Mouse (Mus musculus) intestine, embryonic 16.5 days (tissue): ENCODE results near the gene Slc25a53. TPM values are rescaled to one million over a fixed set of nuclear protein-coding genes. Genes with fewer than 3 reads are reported as not detected.

ENCODE experiments used
- ATAC-seq: fragments of 200-750 bp; cut with Nextera tagmentation; 2 replicates; pipeline ENCODE4 v1.8.0; 2017; ENCODE audit warnings: moderate TSS enrichment, moderate library complexity
- H3K27ac ChIP-seq: fragments of 300-500 bp; sonication (generic); 2 replicates; pipeline ENCODE4 v1.5.1; 2014; ENCODE audit warnings: mild to moderate bottlenecking, low read length
- H3K27me3 ChIP-seq: fragments of 300-500 bp; sonication (generic); replicated peaks from 2 replicates; pipeline ENCODE4 v1.6.1; 2014; ENCODE audit warnings: low read length, control low read depth, mixed read lengths; ENCODE audit not compliant: control insufficient read depth, insufficient read depth
- H3K36me3 ChIP-seq: fragments of 300-500 bp; sonication (generic); 2 replicates; pipeline ENCODE4 v1.6.1; 2014; ENCODE audit warnings: low read length, control low read depth; ENCODE audit not compliant: control insufficient read depth, insufficient read depth
- H3K4me1 ChIP-seq: fragments of 300-500 bp; sonication (generic); 2 replicates; pipeline ENCODE4 v1.6.1; 2014; ENCODE audit warnings: low read length, control low read depth, mixed read lengths; ENCODE audit not compliant: control insufficient read depth, insufficient read depth
- H3K4me2 ChIP-seq: fragments of 300-500 bp; sonication (generic); 2 replicates; pipeline ENCODE4 v1.6.1; 2014; ENCODE audit warnings: low read depth, low read length, control low read depth
- H3K4me3 ChIP-seq: fragments of 300-500 bp; sonication (generic); 2 replicates; pipeline ENCODE4 v1.5.1; 2014; ENCODE audit warnings: mild to moderate bottlenecking, low read length
- H3K9ac ChIP-seq: fragments of 300-500 bp; sonication (generic); 2 replicates; pipeline ENCODE4 v1.6.1; 2014; ENCODE audit warnings: low read depth, low read length
- H3K9me3 ChIP-seq: fragments of 300-500 bp; sonication (generic); 2 replicates; pipeline ENCODE4 v1.6.1; 2016; ENCODE audit warnings: low read length, control low read depth; ENCODE audit not compliant: control insufficient read depth
- WGBS: fragments of 180-500 bp; shearing (Covaris S2); extraction: QIAGEN DNeasy Blood & Tissue Kit; methylation state at CpG from one replicate; pipeline ENCODE4 v1.1.7; 2014; 5-methylcytosine and 5-hydroxymethylcytosine counted together
- polyA plus RNA-seq: library from polyadenylated mRNA; unstranded; fragments of >200 nt; fragmentation: Nextera tagmentation; extraction: Ambion mirVana; gene quantifications from 2 replicates; pipeline ENCODE4 v1.2.1, GENCODE M21; 2015

Gene Slc25a53
- polyA plus RNA-seq, 1 experiment from 2014 or later = 6.7 TPM

DNA sequence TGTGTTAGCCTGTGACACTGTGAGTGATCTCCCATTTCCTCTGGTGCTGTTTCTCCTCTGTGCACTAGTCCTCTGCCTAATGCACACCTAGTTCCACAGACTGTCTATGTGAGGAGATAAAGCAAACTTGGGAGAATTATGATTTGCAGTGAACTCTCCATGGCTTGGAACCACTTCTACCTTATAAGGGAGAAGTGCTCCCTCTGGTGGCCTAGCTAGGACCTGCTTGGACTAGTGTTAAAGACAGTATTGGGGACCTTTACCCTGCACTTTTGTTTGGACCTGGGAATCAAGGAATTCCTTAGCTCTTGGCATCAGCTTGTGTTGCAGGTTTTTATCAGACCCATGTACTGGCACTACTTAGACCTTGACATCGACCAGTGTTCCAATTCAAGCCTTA lies 18.8 kb downstream of the Slc25a53 start:
- H3K36me3 ChIP-seq = no peaks in the 10 kb centered on the region
- no peak overlapping the region for H3K9ac ChIP-seq
- 41% methylated on average over 1 of the region's 1 CpGs for WGBS
- H3K27ac ChIP-seq = no peak overlapping the region
- H3K27me3 ChIP-seq = no peaks in the 10 kb centered on the region
- H3K9me3 ChIP-seq = no peaks in the 10 kb centered on the region
- no peak overlapping the region for H3K4me3 ChIP-seq
- ATAC-seq = peak; percentile 48; the same call in 1 of the 2 replicates
- no peak overlapping the region for H3K4me2 ChIP-seq
- H3K4me1 ChIP-seq = no peaks in the 10 kb centered on the region

DNA sequence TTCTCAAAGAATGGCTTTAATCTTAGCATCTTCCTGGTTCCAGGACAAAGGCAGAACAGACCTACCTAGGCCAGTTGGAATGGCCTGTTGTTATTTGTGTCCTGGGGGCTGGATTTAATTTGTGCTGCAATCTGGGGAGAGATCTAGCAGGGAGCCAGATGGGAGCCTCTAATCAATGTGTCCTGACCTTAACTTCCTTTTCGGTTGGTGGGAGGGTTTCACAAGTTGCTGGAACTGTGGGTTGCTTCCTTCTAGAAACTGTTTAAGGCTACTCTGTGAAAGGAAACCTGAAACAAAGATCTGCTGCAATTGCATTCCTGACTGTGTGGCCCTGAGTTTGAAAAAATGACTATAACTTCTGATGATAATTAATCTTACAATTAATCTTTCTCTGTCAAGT lies 20.4 kb downstream of the Slc25a53 start:
- no peaks in the 10 kb centered on the region for H3K36me3 ChIP-seq
- ATAC-seq = no peak
- H3K27ac ChIP-seq = no peak overlapping the region
- H3K4me3 ChIP-seq = no peak overlapping the region
- no peak overlapping the region for H3K4me2 ChIP-seq
- H3K9me3 ChIP-seq = no peaks in the 10 kb centered on the region
- no peaks in the 10 kb centered on the region for H3K4me1 ChIP-seq
- WGBS = 74% methylated on average over 1 of the region's 1 CpGs
- H3K9ac ChIP-seq = no peak overlapping the region
- H3K27me3 ChIP-seq = no peaks in the 10 kb centered on the region

DNA sequence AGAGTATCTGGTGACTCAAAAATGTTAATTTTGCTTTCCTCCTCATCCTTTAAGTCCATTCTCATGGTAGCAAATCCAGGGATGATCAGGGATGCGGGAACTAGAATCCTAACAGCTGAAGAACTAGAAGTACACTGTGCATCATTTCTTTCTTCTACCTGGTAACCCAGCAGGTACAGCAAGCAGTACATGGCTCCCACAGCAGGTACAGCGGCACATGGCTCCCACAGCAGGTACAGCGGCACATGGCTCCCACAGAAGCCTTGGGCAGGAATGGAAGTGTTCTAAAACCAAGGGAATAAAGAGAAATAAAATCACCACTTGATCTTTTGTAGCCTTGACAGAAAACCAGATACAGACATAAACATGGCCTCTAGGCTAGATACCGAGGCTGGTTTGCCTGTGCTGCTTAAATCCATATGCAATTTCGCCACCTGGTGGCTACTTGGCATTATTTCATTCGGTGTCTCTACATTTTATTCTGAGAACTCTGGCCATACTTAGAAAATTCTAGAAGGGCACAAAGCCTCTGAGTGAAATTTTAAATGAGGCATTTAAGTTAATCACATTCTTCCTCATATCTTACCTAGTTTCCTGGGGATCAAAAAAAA lies 22.9 kb downstream of the Slc25a53 start:
- Histone ChIP-seq H3K4me2 (no peak overlapping the region), H3K9ac (no peak overlapping the region), H3K27ac (no peak overlapping the region), H3K4me1 (no peaks in the 10 kb centered on the region), H3K4me3 (no peak overlapping the region), H3K9me3 (no peaks in the 10 kb centered on the region), H3K27me3 (no peaks in the 10 kb centered on the region), H3K36me3 (no peaks in the 10 kb centered on the region)
- no peak for ATAC-seq
- 52% methylated on average over 6 of the region's 6 CpGs for WGBS

DNA sequence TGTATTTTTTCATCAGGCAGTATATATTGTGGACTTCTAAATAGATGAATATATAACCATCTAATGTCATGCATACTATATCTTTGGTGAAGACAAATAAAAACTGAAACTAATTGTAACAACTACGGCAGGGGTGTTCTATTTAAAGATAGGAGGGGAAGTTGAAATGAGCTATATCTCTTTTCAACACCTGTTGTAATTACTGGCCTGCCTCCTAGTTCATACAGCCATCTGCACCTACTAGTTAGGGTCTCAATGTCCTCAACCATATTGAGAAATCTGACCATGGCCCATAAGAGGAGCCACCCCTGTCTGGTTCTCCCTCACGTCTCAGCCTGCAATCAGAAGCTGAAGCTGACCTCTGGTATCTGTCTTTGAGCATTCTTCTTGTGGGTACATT lies 41.8 kb downstream of the Slc25a53 start:
- no peak for ATAC-seq
- no peak overlapping the region for H3K4me3 ChIP-seq
- no peak overlapping the region for H3K9ac ChIP-seq
- H3K36me3 ChIP-seq = no peaks in the 10 kb centered on the region
- no peak overlapping the region for H3K4me2 ChIP-seq
- H3K27ac ChIP-seq = no peak overlapping the region
- no peaks in the 10 kb centered on the region for H3K4me1 ChIP-seq
- 79% methylated on average over 2 of the region's 2 CpGs for WGBS
- H3K27me3 ChIP-seq = peaks cover 9% of the 10 kb centered on the region
- no peaks in the 10 kb centered on the region for H3K9me3 ChIP-seq

DNA sequence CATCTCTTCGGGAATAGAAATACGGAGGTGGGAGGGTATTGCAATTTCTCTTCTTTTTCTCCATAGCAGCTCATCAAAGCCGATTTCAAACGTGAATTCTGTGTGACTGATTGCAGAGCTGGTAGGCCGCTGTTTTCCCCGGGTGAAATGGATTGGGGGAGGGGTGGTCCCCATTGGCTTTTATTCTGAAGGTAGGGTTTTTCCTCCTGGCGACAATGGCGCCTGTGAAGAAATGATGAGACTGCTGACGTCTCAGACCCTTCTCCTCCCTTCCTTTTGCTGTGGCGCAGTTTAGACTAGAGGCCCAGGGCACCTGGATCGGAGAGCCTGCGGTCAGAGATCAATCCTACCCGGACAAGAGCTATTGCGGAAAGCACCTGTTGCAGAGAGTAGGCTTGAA lies 44.5 kb downstream of the Slc25a53 start:
- H3K4me3 ChIP-seq = peak overlapping the region; percentile 43
- H3K36me3 ChIP-seq = no peaks in the 10 kb centered on the region
- H3K4me2 ChIP-seq = peak overlapping the region; percentile 66; the same call in 1 of the 2 replicates
- 31% methylated on average over 14 of the region's 14 CpGs for WGBS
- peaks cover 9% of the 10 kb centered on the region for H3K27me3 ChIP-seq
- no peak for ATAC-seq
- H3K4me1 ChIP-seq = no peaks in the 10 kb centered on the region
- H3K27ac ChIP-seq = no peak overlapping the region
- no peaks in the 10 kb centered on the region for H3K9me3 ChIP-seq
- no peak overlapping the region for H3K9ac ChIP-seq

DNA sequence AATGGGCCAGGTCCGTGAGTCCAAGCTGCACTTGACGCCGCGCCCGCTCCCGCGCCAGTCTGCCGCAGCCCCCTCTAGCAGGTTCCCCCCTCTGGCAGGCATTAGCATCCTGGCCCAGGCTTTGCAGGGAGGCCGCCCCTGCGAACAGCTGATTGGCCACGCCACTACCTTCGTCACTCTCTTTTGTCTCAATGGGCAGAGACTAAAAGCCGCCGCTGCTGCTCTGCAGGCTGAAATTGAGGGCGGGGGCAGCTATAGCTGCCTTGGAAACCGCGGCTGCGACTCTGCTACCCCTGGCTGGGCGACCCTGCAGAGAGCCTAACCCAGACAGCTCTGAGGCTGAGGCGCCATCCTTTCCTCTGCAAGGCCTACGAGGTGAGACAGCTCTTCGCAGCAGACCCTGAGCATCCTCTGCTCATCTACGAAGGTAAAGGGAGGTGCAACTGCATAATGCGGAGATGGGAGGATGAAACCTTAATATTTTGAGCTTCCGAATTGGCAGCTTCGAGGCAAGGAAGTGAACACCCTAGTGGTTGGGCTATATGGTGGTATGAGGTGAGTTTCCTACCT lies 45.0 kb downstream of the Slc25a53 start, which contains the start of gene Zcchc18:
Zcchc18 (plus strand) TSS at position 178 of the 570 bp plus-strand sequence.
- Histone ChIP-seq H3K9me3 (no peaks in the 10 kb centered on the region), H3K4me1 (no peaks in the 10 kb centered on the region), H3K9ac (peak within 1 kb of the TSS; percentile 19; the same call in 1 of the 2 replicates), H3K4me3 (peak within 1 kb of the TSS; percentile 43), H3K36me3 (no peaks in the 10 kb centered on the region), H3K4me2 (peak within 1 kb of the TSS; percentile 66), H3K27me3 (peaks cover 9% of the 10 kb centered on the region), H3K27ac (no peak within 1 kb of the TSS)
- ATAC-seq = peak; percentile 90
- WGBS = 21% methylated on average over 26 of the region's 26 CpGs

DNA sequence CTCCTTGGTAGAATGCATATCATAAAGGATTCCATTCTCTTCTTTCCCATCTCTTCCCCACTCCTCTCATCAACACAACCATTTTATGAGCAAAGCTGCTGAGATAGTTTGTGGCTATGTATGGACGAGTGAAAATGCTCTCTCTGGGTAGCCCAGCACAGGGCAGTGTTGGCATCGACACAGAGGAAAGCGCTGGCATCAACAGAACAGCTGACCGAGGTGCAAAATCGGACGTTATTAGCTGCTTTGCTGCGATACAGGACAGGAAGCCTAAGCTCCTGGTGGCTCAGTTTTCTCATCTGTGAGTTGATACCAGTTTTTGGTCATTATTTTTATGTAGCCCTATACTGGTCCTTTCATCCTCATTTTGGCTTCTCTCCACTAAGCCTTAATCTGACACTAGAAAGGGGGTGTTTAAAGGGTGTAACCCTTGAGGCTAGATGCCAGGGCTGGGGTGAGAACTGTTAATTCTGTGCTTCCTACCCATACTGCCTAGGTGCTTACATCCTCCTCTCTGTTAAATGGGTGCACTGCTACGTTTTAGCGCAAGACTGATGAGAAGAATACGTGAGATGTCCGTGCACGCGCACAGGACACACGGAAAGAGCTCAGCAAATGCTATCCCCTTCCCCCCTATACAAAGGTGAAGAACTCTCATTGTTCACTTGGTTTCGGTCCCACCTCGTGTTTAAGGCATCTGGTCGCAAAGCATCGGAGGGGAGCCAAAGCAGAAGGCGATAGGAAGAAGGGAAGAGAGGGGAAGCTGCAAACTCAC lies 45.7 kb downstream of the Slc25a53 start:
- ATAC-seq = peak; percentile 13; the same call in 1 of the 2 replicates
- peaks cover 9% of the 10 kb centered on the region for H3K27me3 ChIP-seq
- 28% methylated on average over 17 of the region's 19 CpGs for WGBS
- H3K27ac ChIP-seq = no peak overlapping the region
- peak overlapping the region; percentile 19; the same call in 1 of the 2 replicates for H3K9ac ChIP-seq
- no peaks in the 10 kb centered on the region for H3K36me3 ChIP-seq
- H3K9me3 ChIP-seq = no peaks in the 10 kb centered on the region
- peak overlapping the region; percentile 43 for H3K4me3 ChIP-seq
- H3K4me2 ChIP-seq = peak overlapping the region; percentile 66
- no peaks in the 10 kb centered on the region for H3K4me1 ChIP-seq

DNA sequence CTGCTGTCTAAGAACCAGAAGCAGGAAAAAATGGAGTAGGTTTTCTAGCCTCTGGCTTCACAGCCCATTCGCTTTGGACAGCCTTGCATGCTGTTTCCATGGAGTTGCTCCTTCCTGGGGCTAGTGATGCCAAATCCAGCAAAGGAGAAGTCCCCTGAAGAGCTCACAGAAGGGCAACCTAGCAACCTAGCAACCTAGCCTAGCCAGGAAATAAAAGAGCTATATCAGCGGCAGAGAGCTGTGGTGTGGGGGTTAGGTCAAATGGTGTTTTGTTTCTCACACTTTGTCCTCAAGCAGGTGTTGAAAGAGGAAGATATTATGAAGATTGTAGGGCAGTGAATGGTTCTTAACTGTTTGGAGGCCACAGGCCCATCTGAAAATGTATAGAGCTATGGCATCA lies 46.8 kb downstream of the Slc25a53 start:
- Histone ChIP-seq H3K4me3 (no peak overlapping the region), H3K27ac (no peak overlapping the region), H3K4me2 (no peak overlapping the region), H3K36me3 (no peaks in the 10 kb centered on the region), H3K4me1 (no peaks in the 10 kb centered on the region), H3K27me3 (peaks cover 9% of the 10 kb centered on the region; the same call in 1 of the 2 replicates), H3K9ac (no peak overlapping the region), H3K9me3 (no peaks in the 10 kb centered on the region)
- WGBS = 52% methylated on average over 2 of the region's 2 CpGs
- no peak for ATAC-seq

DNA sequence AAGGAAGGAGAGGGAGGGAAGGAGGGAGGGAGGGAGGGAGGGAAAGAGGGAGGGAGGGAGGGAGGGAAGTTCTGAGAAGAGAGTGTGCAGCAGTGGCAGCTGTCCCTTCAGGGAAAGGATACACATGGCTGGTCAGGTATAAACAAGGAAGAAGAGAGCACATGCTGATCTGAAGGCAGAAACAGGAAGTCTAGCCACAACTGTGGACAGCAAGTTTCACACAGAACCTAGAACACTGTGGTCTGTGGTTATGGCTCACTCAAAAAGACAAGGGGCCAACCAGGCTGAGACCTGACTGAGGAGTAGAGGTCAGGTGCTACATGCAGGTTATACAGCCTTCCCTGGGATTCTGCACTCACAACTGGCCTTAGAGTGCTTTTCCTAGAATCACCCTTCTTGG lies 52.1 kb downstream of the Slc25a53 start:
- Histone ChIP-seq H3K4me2 (no peak overlapping the region), H3K9ac (no peak overlapping the region), H3K27me3 (no peaks in the 10 kb centered on the region), H3K36me3 (no peaks in the 10 kb centered on the region), H3K27ac (no peak overlapping the region), H3K9me3 (no peaks in the 10 kb centered on the region), H3K4me1 (no peaks in the 10 kb centered on the region), H3K4me3 (no peak overlapping the region)
- no peak for ATAC-seq
